Mouse (Mus musculus) thymus, postnatal 0 days (tissue): ENCODE data around the gene Tfb2m. TPM values are rescaled to one million over a fixed set of nuclear protein-coding genes. Genes with fewer than 3 reads are reported as not detected.

Experiments
- DNase-seq: peaks from one replicate; pipeline ENCODE4 v3.0.0-alpha.2; 2015; ENCODE audit warnings: low spot score
- polyA plus RNA-seq: library from polyadenylated mRNA; unstranded; fragments of >200 nt; fragmentation: Nextera tagmentation; extraction: Ambion mirVana; gene quantifications from 2 replicates; pipeline ENCODE4 v1.2.1, GENCODE M21; 2015

Gene Tfb2m
- polyA plus RNA-seq, result 38.5 and 39.6 TPM in 2 replicates

- DNase-seq, result peak; percentile 97
Observed at GRCm38 (mm10) chr1:179545768-179546550, at the start of gene Tfb2m, which contains the start of gene Cnst. Gene Tfb2m, minus strand, starts transcription at chr1:179546267. Gene Cnst, plus strand, starts transcription at chr1:179546370.

DNA sequence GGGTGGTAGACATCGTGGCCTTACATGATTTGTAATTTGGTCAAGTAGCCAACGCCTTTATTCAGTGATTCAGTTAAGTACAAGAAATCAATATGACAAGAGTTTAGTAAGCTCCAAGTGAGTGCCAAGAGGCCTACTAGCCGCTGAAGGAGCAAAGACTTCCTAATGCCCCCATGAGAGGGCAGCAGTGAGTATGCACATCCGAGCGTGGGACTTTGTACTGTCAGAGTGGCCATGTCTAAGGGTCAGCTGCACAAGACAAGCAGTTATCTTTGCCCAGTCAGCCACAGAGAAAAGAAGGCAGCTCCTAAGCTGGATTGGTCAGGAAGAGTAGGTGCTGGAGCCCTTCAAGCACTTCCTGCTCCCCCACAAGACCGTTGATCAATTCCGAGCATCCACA is 46.9 kb upstream of the Tfb2m start:
- no peak for DNase-seq

- no peak for DNase-seq
Observed at GRCm38 (mm10) chr1:179592143-179592542, 46.1 kb upstream of the Tfb2m start.

DNA sequence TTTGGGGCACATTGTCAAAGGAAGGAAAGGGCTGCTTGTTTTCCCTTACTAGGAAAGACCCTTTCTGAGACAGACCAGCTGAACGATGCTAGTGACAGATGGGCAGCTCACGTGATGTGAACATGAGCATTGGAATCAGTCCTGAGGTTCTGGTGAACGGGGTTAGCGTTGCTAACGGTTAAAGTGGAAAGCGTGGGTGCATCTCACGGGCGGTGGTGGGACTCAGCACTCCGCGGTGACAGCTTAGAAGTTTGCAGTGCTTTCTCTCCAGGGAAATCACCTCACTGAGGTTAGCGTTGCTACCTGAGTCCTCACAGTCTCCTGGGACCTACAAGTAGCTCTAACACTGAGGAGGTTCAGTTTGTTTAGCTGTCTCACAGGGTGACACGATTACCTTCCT is 45.6 kb upstream of the Tfb2m start:
- no peak for DNase-seq

GRCm38 (mm10) chr1:179588230-179588629 is 42.2 kb upstream of the Tfb2m start:
- DNase-seq, result no peak

GRCm38 (mm10) chr1:179586430-179587095 is 40.5 kb upstream of the Tfb2m start:
- DNase-seq, result no peak

DNA sequence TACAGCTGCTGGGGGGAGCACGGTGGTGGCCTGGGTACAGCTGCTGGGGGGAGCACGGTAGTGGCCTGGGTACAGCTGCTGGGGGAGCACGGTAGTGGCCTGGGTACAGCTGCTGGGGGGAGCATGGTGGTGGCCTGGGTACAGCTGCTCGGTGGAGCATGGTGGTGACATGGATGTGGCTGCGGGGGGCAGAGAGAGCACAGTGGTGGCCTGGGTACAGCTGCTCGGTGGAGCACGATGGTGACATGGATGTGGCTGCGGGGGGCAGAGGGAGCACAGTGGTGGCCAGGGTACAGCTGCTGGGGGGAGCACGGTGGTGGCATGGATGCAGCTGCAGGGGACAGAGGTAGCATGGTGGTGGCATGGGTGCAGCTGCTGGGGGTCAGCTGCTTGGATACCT is 39.6 kb upstream of the Tfb2m start:
- DNase-seq, result peak; percentile 32

DNA sequence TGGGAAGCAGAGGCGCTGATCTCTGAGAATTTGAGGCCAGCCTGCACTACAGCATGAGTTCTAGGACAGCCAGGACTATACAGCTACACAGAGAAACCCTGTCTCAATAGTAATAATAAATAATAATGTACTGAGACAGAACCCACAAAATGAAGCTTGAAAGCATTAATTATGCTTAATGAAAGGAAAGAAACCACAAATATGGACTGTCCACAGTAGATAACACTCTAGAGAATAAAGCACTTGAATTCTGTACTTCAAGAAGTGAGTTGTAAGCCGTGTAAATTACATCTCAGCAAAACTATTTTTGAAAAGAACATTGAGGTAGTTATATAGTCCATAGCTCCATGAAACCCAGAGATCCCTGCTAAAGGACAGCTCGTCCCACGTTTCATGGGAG is 38.2 kb upstream of the Tfb2m start:
- no peak for DNase-seq

GRCm38 (mm10) chr1:179583090-179583489 is 37.0 kb upstream of the Tfb2m start:
- no peak for DNase-seq

DNA sequence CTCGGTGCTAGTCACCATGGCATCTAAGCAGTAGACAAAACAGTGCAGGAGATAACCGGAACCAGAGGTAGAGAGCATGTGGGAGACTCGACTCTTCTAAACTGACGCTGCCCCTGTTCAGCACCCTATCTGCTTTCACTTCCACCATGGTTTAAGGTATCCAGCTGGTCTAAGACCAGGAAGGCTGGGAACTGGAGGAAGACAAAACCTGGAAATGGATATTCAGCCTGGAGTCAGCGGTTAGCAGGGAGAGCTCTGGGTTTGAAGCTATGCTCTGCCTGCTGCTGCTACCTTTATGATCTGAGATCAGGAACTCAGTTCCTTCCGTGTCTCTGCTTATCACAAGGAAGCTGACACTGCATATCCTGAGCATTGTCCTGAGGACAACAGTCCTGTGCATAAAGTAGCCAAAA is 36.0 kb upstream of the Tfb2m start:
- DNase-seq, result no peak

GRCm38 (mm10) chr1:179581422-179581821 is 35.4 kb upstream of the Tfb2m start:
- no peak for DNase-seq

DNA sequence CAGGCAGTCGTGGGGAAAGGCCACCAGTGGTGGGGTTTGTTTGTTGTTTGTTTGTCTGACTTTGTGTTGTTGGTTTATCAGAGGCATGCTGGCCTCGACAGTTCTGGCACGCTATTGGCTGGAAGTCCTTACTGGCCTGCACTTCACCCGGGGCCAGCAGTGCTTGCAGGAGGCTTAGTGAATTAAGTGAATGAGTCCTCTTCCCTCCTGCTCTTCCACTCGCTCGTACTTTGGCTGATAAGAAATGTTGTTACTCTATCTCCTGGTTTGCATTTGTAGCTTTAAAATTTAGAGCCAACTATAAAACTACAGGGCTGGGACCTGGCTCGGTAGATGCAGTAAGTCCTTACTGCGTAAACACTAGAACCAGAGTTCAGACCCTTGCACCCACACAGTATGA is 34.1 kb upstream of the Tfb2m start:
- no peak for DNase-seq

DNA sequence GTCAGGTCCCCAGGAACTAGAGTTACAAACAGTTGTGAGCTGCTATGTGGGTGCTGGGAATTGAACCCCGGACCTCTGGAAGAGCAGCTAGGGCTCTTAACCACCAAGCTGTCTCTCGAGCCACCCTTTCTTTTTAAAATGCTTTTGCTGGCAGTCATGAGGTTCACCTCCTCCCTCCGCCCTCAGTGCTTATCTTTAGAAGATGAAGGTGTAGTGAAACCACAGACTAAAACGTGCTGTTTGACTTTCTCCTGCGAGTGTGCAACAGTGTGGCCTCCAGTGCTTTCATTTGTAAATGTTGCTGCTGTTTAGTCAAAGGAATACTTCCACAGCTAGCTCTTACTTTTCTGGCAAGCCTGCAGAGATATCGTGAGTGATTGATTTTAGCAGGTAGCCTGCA is 32.6 kb upstream of the Tfb2m start:
- DNase-seq, result peak; percentile 78

GRCm38 (mm10) chr1:179573650-179574206 is 27.7 kb upstream of the Tfb2m start:
- DNase-seq, result no peak

- no peak for DNase-seq
Observed at GRCm38 (mm10) chr1:179571686-179572085, 25.6 kb upstream of the Tfb2m start.

- no peak for DNase-seq
Observed at GRCm38 (mm10) chr1:179570482-179570881, 24.4 kb upstream of the Tfb2m start.

DNA sequence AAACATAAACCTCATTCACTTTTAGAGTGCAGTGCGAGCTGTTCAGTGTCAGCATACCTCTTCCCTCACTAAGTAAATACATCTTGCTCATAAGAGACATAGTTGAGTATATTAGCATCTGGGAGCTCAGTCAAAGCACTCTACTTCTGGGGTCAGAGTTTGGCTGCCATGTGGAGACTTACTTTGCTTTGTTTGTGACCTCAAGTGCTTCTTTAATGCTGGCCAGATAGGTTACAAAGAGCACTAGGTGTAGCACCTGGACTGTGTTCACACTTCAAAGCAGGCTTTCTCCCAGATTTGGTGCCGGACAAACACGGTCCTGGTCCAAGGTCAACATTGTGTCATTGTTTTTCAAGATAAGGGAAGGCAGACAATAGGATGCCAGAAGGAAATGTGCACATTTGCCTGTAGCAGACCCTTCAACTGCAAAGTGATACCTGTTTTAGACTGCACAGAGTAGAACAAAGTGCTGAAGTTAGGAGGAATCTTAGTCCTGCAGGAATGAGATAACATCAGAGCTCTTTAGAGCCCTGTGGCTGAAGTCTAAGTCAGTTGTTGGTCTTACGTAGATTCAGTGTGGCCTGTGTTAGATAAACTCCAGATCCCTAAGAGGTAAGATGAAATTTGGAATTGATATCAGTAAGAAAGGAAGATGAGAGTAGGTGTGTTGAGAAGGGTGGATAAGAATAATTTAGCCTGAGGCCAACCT is 22.8 kb upstream of the Tfb2m start:
- DNase-seq, result no peak

DNA sequence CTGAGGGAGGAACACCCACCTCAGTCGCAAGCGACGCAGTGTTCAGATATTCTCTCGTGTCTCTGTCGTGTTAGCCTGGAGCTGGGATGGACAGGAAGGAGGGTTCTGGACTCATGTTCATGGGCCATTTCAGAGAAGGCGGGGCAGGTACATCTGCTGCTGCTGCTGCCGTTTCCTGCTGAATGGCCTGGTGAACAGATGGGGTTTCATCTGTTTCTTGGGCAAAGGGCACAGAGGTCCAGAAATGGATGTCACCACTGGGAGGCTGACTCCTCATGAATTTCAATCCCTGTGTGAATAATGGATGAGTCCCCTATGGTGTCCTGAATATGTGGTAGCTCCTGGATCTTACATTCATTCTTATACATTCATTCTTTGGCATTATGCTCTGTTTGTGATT is 21.5 kb upstream of the Tfb2m start:
- no peak for DNase-seq

DNA sequence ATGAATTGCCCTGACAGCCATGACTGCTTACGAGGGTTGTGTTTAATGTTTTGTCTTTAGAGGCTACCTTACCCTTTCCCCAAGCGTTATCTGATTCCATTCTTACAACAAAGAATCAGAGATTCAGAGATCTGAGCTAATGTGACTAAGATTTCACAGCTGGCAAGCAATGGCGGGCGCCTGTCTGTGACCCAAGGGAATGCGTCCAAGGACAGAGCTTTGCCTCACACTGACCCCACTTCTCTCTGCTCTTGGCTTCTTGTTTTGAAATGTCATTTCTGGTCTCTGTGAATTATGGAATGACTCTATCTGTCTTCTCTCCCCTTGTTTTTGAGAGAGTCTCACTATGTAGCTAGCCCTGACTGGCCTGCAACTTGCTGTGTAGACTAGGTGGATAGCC is 17.9 kb upstream of the Tfb2m start:
- no peak for DNase-seq

GRCm38 (mm10) chr1:179563211-179563610 is 17.1 kb upstream of the Tfb2m start:
- DNase-seq, result no peak

GRCm38 (mm10) chr1:179560845-179561430 is 14.9 kb upstream of the Tfb2m start:
- no peak for DNase-seq
